Mouse (Mus musculus): Measurements from ENCODE around the gene Olfr464. TPM values are rescaled to one million over a fixed set of nuclear protein-coding genes. Genes with fewer than 3 reads are reported as not detected.
A peak's percentile ranks its signal among the peaks of the same experiment; 100 is the strongest.

Gene Olfr464
- 0.14 and 0.25 TPM in 2 replicates for polyA plus RNA-seq (2015; fragmentation: Nextera tagmentation; extraction: Ambion mirVana)

GRCm38 (mm10) chr11:87920966-87921365 lies at the start of gene Olfr464:
TSS of gene Olfr464 (minus strand) at chr11:87920967.
- no peak for ATAC-seq (replicated peaks)
- H3K9ac ChIP-seq: no peak within 1 kb of the TSS
- no peak within 1 kb of the TSS for H3K4me3 ChIP-seq
- H3K27ac ChIP-seq: no peak within 1 kb of the TSS
- no peaks in the 10 kb centered on the region for H3K27me3 ChIP-seq (replicated peaks)
- no peaks in the 10 kb centered on the region for H3K4me1 ChIP-seq
- H3K9me3 ChIP-seq: no peaks in the 10 kb centered on the region
- no peaks in the 10 kb centered on the region for H3K36me3 ChIP-seq (replicated peaks)
- no peak within 1 kb of the TSS for H3K4me2 ChIP-seq
- WGBS: 34% methylated on average over 5 of the region's 5 CpGs

GRCm38 (mm10) chr11:87968356-87969122 lies 47.8 kb upstream of the Olfr464 start:
- H3K4me3 ChIP-seq: no peak overlapping the region
- H3K9ac ChIP-seq: no peak overlapping the region
- H3K36me3 ChIP-seq (replicated peaks): no peaks in the 10 kb centered on the region
- peak overlapping the region; percentile 54; the same call in 1 of the 2 replicates for H3K4me2 ChIP-seq
- H3K4me1 ChIP-seq: 0 out of 2 replicates have a peak, but pooled peaks cover 4% of the 10 kb centered on the region
- no peak overlapping the region for H3K27ac ChIP-seq
- no peak for ATAC-seq (replicated peaks)
- H3K9me3 ChIP-seq: no peaks in the 10 kb centered on the region
- 16% methylated on average over 18 of the region's 20 CpGs for WGBS
- H3K27me3 ChIP-seq (replicated peaks): 0 out of 2 replicates have a peak, but pooled peaks cover 3% of the 10 kb centered on the region

- Histone ChIP-seq H3K4me1 (0 out of 2 replicates have a peak, but pooled peaks cover 4% of the 10 kb centered on the region), H3K27me3 (replicated peaks) (no peaks in the 10 kb centered on the region), H3K9ac (no peak overlapping the region), H3K27ac (no peak overlapping the region), H3K36me3 (replicated peaks) (no peaks in the 10 kb centered on the region), H3K4me2 (peak overlapping the region; percentile 54), H3K4me3 (peak overlapping the region; percentile 20), H3K9me3 (no peaks in the 10 kb centered on the region)
- no peak for ATAC-seq (replicated peaks)
- WGBS: 3% methylated on average over 17 of the region's 17 CpGs
Measured at GRCm38 (mm10) chr11:87967692-87968289, 47.0 kb upstream of the Olfr464 start.

GRCm38 (mm10) chr11:87966214-87966613 lies 45.4 kb upstream of the Olfr464 start:
- ATAC-seq (replicated peaks): no peak
- no peaks in the 10 kb centered on the region for H3K9me3 ChIP-seq
- H3K4me1 ChIP-seq: 0 out of 2 replicates have a peak, but pooled peaks cover 4% of the 10 kb centered on the region
- no peaks in the 10 kb centered on the region for H3K27me3 ChIP-seq (replicated peaks)
- H3K27ac ChIP-seq: no peak overlapping the region
- no peak overlapping the region for H3K4me3 ChIP-seq
- 49% methylated on average over 10 of the region's 10 CpGs for WGBS
- H3K9ac ChIP-seq: no peak overlapping the region
- H3K4me2 ChIP-seq: no peak overlapping the region
- H3K36me3 ChIP-seq (replicated peaks): no peaks in the 10 kb centered on the region

- Histone ChIP-seq H3K4me2 (no peak overlapping the region), H3K27ac (no peak overlapping the region), H3K36me3 (replicated peaks) (no peaks in the 10 kb centered on the region), H3K4me1 (0 out of 2 replicates have a peak, but pooled peaks cover 4% of the 10 kb centered on the region), H3K27me3 (replicated peaks) (no peaks in the 10 kb centered on the region), H3K9ac (no peak overlapping the region), H3K9me3 (no peaks in the 10 kb centered on the region), H3K4me3 (no peak overlapping the region)
- ATAC-seq (replicated peaks): no peak
- 46% methylated on average over 3 of the region's 3 CpGs for whole genome bisulfite sequencing
Measured at GRCm38 (mm10) chr11:87965293-87965692, 44.5 kb upstream of the Olfr464 start.

- WGBS: 43% methylated on average over 7 of the region's 7 CpGs
Measured at GRCm38 (mm10) chr11:87957066-87957465, 36.3 kb upstream of the Olfr464 start.

GRCm38 (mm10) chr11:87955144-87955543 lies 34.4 kb upstream of the Olfr464 start:
- 0% methylated on average over 1 of the region's 1 CpGs for WGBS
- H3K4me1 ChIP-seq: no peaks in the 10 kb centered on the region
- no peak overlapping the region for H3K4me2 ChIP-seq
- H3K27ac ChIP-seq: no peak overlapping the region
- no peak overlapping the region for H3K9ac ChIP-seq
- no peak for ATAC-seq (replicated peaks)
- no peaks in the 10 kb centered on the region for H3K27me3 ChIP-seq (replicated peaks)
- no peaks in the 10 kb centered on the region for H3K36me3 ChIP-seq (replicated peaks)
- H3K9me3 ChIP-seq: no peaks in the 10 kb centered on the region
- H3K4me3 ChIP-seq: no peak overlapping the region

More at GRCm38 (mm10) chr11:87957066-87957465, 36.3 kb upstream of the Olfr464 start:
- Histone ChIP-seq H3K4me1 (no peaks in the 10 kb centered on the region), H3K9ac (no peak overlapping the region), H3K36me3 (replicated peaks) (no peaks in the 10 kb centered on the region), H3K4me3 (no peak overlapping the region), H3K27me3 (replicated peaks) (no peaks in the 10 kb centered on the region), H3K4me2 (no peak overlapping the region), H3K27ac (no peak overlapping the region), H3K9me3 (no peaks in the 10 kb centered on the region)
- no peak for ATAC-seq (replicated peaks)

- H3K27me3 ChIP-seq (replicated peaks): no peaks in the 10 kb centered on the region
- no peak overlapping the region for H3K27ac ChIP-seq
- no peak overlapping the region for H3K4me3 ChIP-seq
- H3K4me1 ChIP-seq: no peaks in the 10 kb centered on the region
- no peaks in the 10 kb centered on the region for H3K9me3 ChIP-seq
- no peaks in the 10 kb centered on the region for H3K36me3 ChIP-seq (replicated peaks)
- H3K4me2 ChIP-seq: no peak overlapping the region
- ATAC-seq (replicated peaks): no peak
- H3K9ac ChIP-seq: no peak overlapping the region
- WGBS: 2% methylated on average over 2 of the region's 2 CpGs
Measured at GRCm38 (mm10) chr11:87949990-87950389, 29.2 kb upstream of the Olfr464 start.

GRCm38 (mm10) chr11:87935467-87935866 lies 14.7 kb upstream of the Olfr464 start:
- WGBS: 78% methylated on average over 3 of the region's 3 CpGs
- Histone ChIP-seq H3K4me2 (no peak overlapping the region), H3K9me3 (no peaks in the 10 kb centered on the region), H3K27me3 (replicated peaks) (no peaks in the 10 kb centered on the region), H3K9ac (no peak overlapping the region), H3K27ac (no peak overlapping the region), H3K36me3 (replicated peaks) (no peaks in the 10 kb centered on the region), H3K4me3 (no peak overlapping the region), H3K4me1 (no peaks in the 10 kb centered on the region)
- no peak for ATAC-seq (replicated peaks)

- no peak for ATAC-seq (replicated peaks)
- Histone ChIP-seq H3K4me1 (no peaks in the 10 kb centered on the region), H3K36me3 (replicated peaks) (no peaks in the 10 kb centered on the region), H3K27me3 (replicated peaks) (no peaks in the 10 kb centered on the region), H3K9me3 (no peaks in the 10 kb centered on the region; the same call in 1 of the 2 replicates), H3K9ac (no peak overlapping the region), H3K27ac (no peak overlapping the region), H3K4me3 (no peak overlapping the region), H3K4me2 (no peak overlapping the region)
- 82% methylated on average over 2 of the region's 2 CpGs for WGBS
Measured at GRCm38 (mm10) chr11:87933731-87934130, 13.0 kb upstream of the Olfr464 start.

- H3K4me2 ChIP-seq: no peak overlapping the region
- H3K36me3 ChIP-seq (replicated peaks): no peaks in the 10 kb centered on the region
- H3K9ac ChIP-seq: no peak overlapping the region
- no peaks in the 10 kb centered on the region; the same call in 1 of the 2 replicates for H3K9me3 ChIP-seq
- no peak for ATAC-seq (replicated peaks)
- 95% methylated on average over 2 of the region's 2 CpGs for WGBS
- no peak overlapping the region for H3K4me3 ChIP-seq
- no peak overlapping the region for H3K27ac ChIP-seq
- H3K27me3 ChIP-seq (replicated peaks): no peaks in the 10 kb centered on the region
- no peaks in the 10 kb centered on the region for H3K4me1 ChIP-seq
Measured at GRCm38 (mm10) chr11:87930348-87930747, 9.6 kb upstream of the Olfr464 start.

- H3K4me3 ChIP-seq: no peak overlapping the region
- H3K27me3 ChIP-seq (replicated peaks): no peaks in the 10 kb centered on the region
- ATAC-seq (replicated peaks): no peak
- no peak overlapping the region for H3K27ac ChIP-seq
- no peaks in the 10 kb centered on the region for H3K4me1 ChIP-seq
- no peak overlapping the region for H3K4me2 ChIP-seq
- no peak overlapping the region for H3K9ac ChIP-seq
- WGBS: 73% methylated on average over 2 of the region's 2 CpGs
- H3K36me3 ChIP-seq (replicated peaks): no peaks in the 10 kb centered on the region
- no peaks in the 10 kb centered on the region for H3K9me3 ChIP-seq
Measured at GRCm38 (mm10) chr11:87920301-87920700, 466 bp downstream of the Olfr464 start.
